Mouse (Mus musculus): ENCODE data around the gene Dlx6. TPM values are rescaled to one million over a fixed set of nuclear protein-coding genes. Genes with fewer than 3 reads are reported as not detected.

The Dlx6 gene
- not detected in 2 replicates for polyA plus RNA-seq (2012; rRNA removed)

GRCm38 (mm10) chr6:6863160-6863870 lies at the start of gene Dlx6:
TSS of gene Dlx6 (plus strand) at chr6:6863334.

DNA sequence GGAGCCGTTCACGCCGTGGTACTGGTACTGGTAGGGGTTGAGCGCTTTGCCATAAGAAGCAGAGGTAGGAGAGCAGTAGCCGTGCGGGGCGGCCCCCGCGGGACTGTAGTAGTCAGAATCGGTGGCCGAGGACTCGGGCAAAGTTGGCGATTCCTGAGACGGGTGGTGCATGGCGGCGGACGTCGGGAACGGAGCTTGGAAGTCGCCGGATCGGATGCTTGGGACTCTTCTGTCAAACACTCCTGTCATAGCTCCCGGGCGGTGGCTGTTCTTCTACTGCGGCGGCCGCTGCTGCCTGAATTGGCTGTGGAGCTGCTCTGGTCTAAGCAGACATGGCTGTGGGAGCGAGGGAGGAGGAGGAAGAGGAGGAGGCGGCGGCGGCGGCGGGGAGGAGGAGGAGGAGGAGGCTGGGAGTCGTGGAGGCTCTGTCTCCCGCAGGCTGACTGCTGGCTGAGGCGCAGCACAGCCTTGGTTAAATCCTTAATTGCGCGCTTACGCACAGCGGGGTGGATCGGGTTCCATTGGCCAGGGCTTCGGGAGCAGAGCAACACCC lies 18.6 kb downstream of the Dlx6 start, which contains the start of gene Dlx5:
Gene Dlx5 (minus strand): TSS at position 448 of the 553 bp plus-strand sequence.

Other genes starting within 250 kb of the Dlx6 start
- gene Dlx5, start 18.8 kb downstream of the Dlx6 start, polyA plus RNA-seq (2012; rRNA removed) = 0.02 TPM in 1 of 2 replicates, not detected in the other
- 0.85 and 1.1 TPM in 2 replicates for gene Sdhaf3, start 92.7 kb downstream of the Dlx6 start, polyA plus RNA-seq (2012; rRNA removed)

Measured in liver, embryonic 14 days (tissue).